Mouse (Mus musculus) erythroblast, embryonic 14.5 days (primary cell): ENCODE measurements around the gene Slc7a5. TPM values are rescaled to one million over a fixed set of nuclear protein-coding genes. Genes with fewer than 3 reads are reported as not detected.

ENCODE experiments used
- H3K27me3 ChIP-seq: 2 replicates; pipeline ENCODE4 v1.6.1; 2012; ENCODE audit warnings: inconsistent platforms; ENCODE audit not compliant: control insufficient read depth
- H3K36me3 ChIP-seq: 2 replicates; pipeline ENCODE4 v1.6.1; 2012; ENCODE audit warnings: mild to moderate bottlenecking, inconsistent platforms; ENCODE audit not compliant: control insufficient read depth
- H3K4me1 ChIP-seq: 2 replicates; pipeline ENCODE4 v1.6.1; 2012; ENCODE audit warnings: inconsistent platforms; ENCODE audit not compliant: control insufficient read depth
- H3K4me3 ChIP-seq: replicated peaks from 2 replicates; pipeline ENCODE3; 2012; ENCODE audit warnings: moderate library complexity, mild to moderate bottlenecking, inconsistent platforms
- H3K9me3 ChIP-seq: 2 replicates; pipeline ENCODE4 v1.6.1; 2012; ENCODE audit warnings: low read length, inconsistent platforms, mixed read lengths; ENCODE audit not compliant: control insufficient read depth
- GATA1 ChIP-seq: IDR thresholded peaks from 2 replicates; pipeline ENCODE4 v1.6.1; 2012; ENCODE audit warnings: low read length, inconsistent platforms, mixed read lengths
- TAL1 ChIP-seq: IDR thresholded peaks from 3 replicates; pipeline ENCODE4 v1.6.1; 2012; ENCODE audit warnings: low read length, inconsistent platforms, mixed read lengths
- polyA plus RNA-seq: library from polyadenylated mRNA; stranded (reverse); fragments of >175 nt; gene quantifications from 2 replicates; pipeline ENCODE4 v1.2.3, GENCODE M21; 2012

Gene Slc7a5
- polyA plus RNA-seq, 1 experiment, result 12.4 TPM

- peak; percentile 9; the same call in 1 of the 2 replicates for TF ChIP-seq GATA1
- TF ChIP-seq TAL1, result no peak
- Histone ChIP-seq H3K9me3 (no peaks in the 10 kb centered on the region), H3K27me3 (no peaks in the 10 kb centered on the region), H3K4me3 (peak overlapping the region; percentile 89), H3K36me3 (peaks cover 31% of the 10 kb centered on the region), H3K4me1 (peaks cover 85% of the 10 kb centered on the region)
Measured at GRCm38 (mm10) chr8:121949941-121950748, 42.7 kb upstream of the Slc7a5 start.

DNA sequence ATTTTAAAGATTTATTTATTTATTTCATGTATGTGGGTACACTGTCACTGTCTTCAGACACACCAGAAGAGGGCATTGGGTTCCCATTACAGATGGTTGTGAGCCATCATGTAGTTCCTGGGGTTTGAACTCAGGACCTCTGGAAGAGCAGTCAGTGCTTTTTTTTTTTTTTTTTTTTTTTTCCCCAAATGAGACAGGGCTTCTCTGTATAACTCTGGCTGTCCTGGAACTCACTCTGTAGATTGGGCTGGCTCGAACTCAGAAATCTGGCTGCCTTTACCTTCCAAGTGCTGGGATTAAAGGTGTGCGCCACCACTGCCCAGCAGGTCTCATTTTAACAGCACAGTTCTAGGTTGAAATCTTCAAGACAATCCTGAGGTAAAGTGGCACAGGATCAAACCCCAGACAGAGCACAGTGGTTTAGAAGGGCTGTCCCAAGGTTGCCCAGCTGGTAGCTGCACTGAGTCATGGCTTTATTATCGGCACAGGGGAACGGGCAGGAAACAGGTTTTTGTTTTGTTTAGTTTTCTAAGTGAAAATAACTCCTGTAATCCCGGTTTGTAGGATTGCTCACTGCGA, 41.8 kb upstream of the Slc7a5 start, which contains the start of gene Banp:
TSS of gene Banp (plus strand) at position 529 of the 579 bp plus-strand sequence.
- peak within 1 kb of the TSS; percentile 89 for H3K4me3 ChIP-seq
- TF ChIP-seq GATA1, result no peak
- no peak for TF ChIP-seq TAL1
- H3K9me3 ChIP-seq, result no peaks in the 10 kb centered on the region
- H3K4me1 ChIP-seq, result peaks cover 80% of the 10 kb centered on the region
- H3K36me3 ChIP-seq, result peaks cover 23% of the 10 kb centered on the region
- H3K27me3 ChIP-seq, result no peaks in the 10 kb centered on the region

- TF ChIP-seq TAL1 (no peak), GATA1 (no peak)
- no peaks in the 10 kb centered on the region for H3K27me3 ChIP-seq
- peak overlapping the region; percentile 72 for H3K4me3 ChIP-seq
- no peaks in the 10 kb centered on the region for H3K9me3 ChIP-seq
- peaks cover 15% of the 10 kb centered on the region for H3K36me3 ChIP-seq
- H3K4me1 ChIP-seq, result peaks cover 77% of the 10 kb centered on the region
Measured at GRCm38 (mm10) chr8:121948321-121949145, 41.0 kb upstream of the Slc7a5 start.

DNA sequence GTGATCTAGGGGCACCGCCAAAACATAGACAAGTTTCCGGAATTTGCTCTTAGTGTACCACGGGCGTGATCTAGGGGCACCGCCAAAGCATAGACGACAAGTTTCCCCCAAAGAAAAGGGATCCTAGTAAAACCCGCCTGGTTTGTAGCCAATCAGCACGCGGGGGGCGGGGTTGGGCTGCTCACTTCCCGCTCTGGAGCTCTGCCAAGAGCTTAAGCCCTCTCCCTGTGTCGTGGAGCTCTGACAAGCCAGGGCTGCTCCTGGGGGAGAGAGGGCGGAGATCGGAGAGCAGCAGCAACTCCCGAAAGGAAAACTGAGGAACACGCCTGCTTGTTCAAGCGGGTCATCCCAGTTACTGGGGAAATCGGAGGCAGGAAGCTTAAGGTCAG, 40.3 kb upstream of the Slc7a5 start:
- H3K27me3 ChIP-seq, result no peaks in the 10 kb centered on the region
- peaks cover 77% of the 10 kb centered on the region for H3K4me1 ChIP-seq
- peak overlapping the region; percentile 72 for H3K4me3 ChIP-seq
- peaks cover 7% of the 10 kb centered on the region for H3K36me3 ChIP-seq
- H3K9me3 ChIP-seq, result no peaks in the 10 kb centered on the region
- TF ChIP-seq TAL1 (no peak), GATA1 (no peak)

DNA sequence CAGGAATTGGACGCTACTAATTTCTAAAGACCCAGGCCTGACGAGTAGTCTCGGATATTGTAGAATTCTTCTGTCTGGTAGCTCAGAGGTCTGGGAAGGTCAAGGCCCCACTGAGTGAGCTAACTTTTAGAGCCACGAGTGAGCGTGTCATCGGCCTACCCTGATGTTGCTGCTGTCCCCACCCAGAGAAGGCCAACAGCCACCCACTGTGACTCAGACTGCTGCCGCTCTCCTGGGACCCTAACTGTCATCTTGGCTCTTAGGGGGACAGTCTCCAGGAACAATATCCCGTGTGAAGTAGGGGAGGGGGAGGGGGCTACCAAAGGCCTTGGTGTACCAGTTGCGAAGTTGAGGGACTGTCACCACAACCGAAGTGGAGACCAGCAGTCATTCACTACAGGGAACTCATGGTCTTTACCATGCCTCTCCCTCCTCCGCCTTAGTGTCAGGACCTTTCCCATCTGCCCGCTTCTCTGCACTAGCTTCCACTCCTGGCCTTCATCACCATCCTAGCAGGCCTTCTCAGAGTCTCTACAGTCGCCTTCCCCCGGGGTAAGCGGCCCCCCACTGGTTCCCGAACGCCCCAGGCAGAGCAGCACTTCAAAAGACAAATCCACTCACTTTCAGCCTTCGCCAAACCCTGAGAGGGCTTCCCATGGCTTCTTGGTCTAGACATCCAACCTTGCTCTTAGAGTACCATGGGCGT, 39.7 kb upstream of the Slc7a5 start:
- TF ChIP-seq GATA1 (no peak), TAL1 (no peak)
- Histone ChIP-seq H3K4me3 (peak overlapping the region; percentile 72), H3K9me3 (no peaks in the 10 kb centered on the region), H3K27me3 (no peaks in the 10 kb centered on the region), H3K36me3 (peaks cover 2% of the 10 kb centered on the region), H3K4me1 (peaks cover 73% of the 10 kb centered on the region)

DNA sequence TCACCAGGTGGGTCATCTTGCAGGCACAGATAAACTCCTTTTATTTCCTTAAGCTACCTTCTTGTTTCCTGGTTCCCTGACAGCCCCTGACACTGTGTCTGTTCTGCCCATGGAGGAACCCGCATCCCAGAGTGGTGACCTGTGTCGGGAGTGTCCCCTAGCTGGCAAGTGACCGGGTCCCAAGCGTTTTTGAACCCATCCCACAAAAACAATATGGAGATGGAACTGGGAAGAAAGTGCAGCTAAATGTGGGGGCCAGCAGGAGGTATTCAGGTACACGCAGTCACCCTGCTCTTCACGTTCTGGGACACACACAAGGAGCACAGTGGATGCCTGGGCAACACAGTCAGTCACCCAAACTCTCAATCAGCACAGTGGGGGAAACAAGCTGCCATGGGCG, 38.9 kb upstream of the Slc7a5 start:
- H3K4me1 ChIP-seq, result peaks cover 71% of the 10 kb centered on the region
- H3K4me3 ChIP-seq, result peak overlapping the region; percentile 72
- TF ChIP-seq GATA1 (no peak), TAL1 (no peak)
- no peaks in the 10 kb centered on the region for H3K9me3 ChIP-seq
- no peaks in the 10 kb centered on the region for H3K36me3 ChIP-seq
- H3K27me3 ChIP-seq, result no peaks in the 10 kb centered on the region

DNA sequence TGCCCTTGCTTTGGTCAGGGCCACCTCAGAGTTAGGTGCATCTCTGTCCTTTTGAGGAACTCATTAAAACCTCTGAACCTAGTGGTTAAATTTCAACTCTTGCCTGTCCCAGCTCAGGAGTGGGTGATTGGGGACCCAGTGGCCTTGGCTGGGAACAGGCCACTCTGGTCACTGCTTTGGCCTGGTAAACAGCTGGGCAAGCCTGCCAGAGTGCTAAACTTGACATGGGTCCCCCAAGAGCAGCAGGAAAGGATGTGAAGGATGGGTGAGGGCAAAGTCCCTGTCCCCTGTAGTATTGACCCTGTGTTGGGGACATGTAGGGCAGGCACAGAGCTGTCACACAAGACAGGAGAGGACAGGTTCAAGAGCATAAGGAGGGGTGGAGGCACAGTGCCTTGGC, 37.3 kb upstream of the Slc7a5 start, which contains the start of gene Car5a:
TSS of gene Car5a (minus strand) at position 74 of the 400 bp plus-strand sequence.
- Histone ChIP-seq H3K4me3 (no peak within 1 kb of the TSS), H3K9me3 (no peaks in the 10 kb centered on the region), H3K4me1 (peaks cover 66% of the 10 kb centered on the region), H3K36me3 (no peaks in the 10 kb centered on the region), H3K27me3 (peaks cover 5% of the 10 kb centered on the region)
- no peak for TF ChIP-seq TAL1
- TF ChIP-seq GATA1, result no peak

GRCm38 (mm10) chr8:121943716-121944115, 36.2 kb upstream of the Slc7a5 start:
- H3K27me3 ChIP-seq, result peaks cover 8% of the 10 kb centered on the region
- no peaks in the 10 kb centered on the region for H3K36me3 ChIP-seq
- TF ChIP-seq TAL1, result no peak
- TF ChIP-seq GATA1, result no peak
- H3K9me3 ChIP-seq, result no peaks in the 10 kb centered on the region
- H3K4me1 ChIP-seq, result peaks cover 64% of the 10 kb centered on the region
- no peak overlapping the region for H3K4me3 ChIP-seq

DNA sequence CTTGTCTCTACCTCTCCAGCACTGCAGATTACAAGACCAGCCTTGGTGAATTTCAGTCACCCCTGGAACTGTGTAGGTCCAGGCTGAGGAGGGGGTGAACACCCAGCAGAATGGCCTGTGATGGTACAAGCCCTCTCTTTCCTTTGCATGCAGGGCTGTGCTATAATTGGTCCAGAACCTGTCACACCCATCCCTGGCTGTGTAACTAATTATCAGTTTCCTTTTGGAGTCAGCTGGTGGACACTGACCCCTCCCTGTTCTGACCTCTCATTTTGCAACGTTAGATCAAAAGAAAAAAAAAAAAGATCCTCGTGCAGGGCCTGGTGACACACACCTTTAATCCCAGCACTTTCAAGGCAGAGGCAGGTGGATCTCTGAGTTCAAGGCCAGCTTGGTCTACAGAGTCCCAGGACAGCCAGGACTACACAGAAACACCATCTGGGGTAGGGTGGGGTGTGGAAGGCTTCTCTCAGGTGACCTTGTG, 35.6 kb upstream of the Slc7a5 start:
- TF ChIP-seq TAL1, result no peak
- TF ChIP-seq GATA1, result no peak
- H3K4me1 ChIP-seq, result peaks cover 64% of the 10 kb centered on the region
- H3K4me3 ChIP-seq, result no peak overlapping the region

More for the DNA sequence above, 35.6 kb upstream of the Slc7a5 start:
- no peaks in the 10 kb centered on the region for H3K9me3 ChIP-seq
- no peaks in the 10 kb centered on the region for H3K36me3 ChIP-seq
- H3K27me3 ChIP-seq, result peaks cover 8% of the 10 kb centered on the region
